Mouse (Mus musculus) T-helper 17 cell (primary cell): ENCODE results near the gene Rassf7.

ENCODE experiments used
- in situ Hi-C, 2 experiments: fragments of 300-600 bp; cut with MboI, MseI; formaldehyde crosslinking; loops; 1 replicate in 1 of 2; 2 replicates in 1 of 2; pipeline ENCODE4 v1.15.1; 2025; ENCODE audit warnings: high pct_unique_total_duplicates in 2 of 2

The Rassf7 gene

GRCm38 (mm10) chr7:141215101-141215879 lies at the start of gene Rassf7:
Gene Rassf7, plus strand, starts transcription at chr7:141215860.
- in situ Hi-C loops, result no loop called here

DNA sequence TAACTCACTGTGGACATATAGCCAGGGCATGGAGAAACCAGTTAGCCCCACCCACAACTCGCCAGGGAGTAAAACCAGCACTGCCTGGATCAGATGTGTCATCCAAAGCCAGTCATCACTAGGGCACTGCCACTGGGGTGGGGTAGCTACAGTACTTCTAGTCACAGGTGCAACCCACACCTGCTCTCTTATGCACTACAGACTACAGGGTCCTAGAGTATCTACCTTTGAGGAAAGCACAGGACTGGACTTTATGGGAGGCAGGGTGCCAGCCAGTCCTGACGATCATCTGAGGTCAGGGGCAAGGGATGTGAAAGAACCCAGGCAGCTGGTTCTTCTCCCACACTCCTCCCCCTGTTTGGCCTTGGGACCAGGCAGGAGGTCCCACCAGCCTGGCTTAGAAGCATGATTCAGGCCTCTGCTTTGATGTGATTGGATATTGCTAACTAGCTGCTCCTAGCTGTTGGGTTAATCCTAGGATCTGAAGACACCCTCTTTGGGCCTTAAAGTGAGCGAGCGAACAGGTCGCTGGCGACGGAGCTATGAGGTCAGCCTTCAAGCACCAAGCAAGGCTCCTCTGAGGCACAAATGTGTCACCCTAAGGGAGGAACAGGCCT lies 47.7 kb upstream of the Rassf7 start:
- in situ Hi-C loops, result loop anchor here in 1 of 2 experiments (5.0 to 10.0 kb wide), 2 partner anchors 36 to 843 kb away; partner anchors contain the start of gene Olfr525

- in situ Hi-C loops, result loop anchor here in 1 of 2 experiments (5.0 to 10.0 kb wide), 2 partner anchors 36 to 844 kb away; partner anchors contain the start of gene Olfr525
Measured at GRCm38 (mm10) chr7:141168518-141168953, 47.1 kb upstream of the Rassf7 start.

DNA sequence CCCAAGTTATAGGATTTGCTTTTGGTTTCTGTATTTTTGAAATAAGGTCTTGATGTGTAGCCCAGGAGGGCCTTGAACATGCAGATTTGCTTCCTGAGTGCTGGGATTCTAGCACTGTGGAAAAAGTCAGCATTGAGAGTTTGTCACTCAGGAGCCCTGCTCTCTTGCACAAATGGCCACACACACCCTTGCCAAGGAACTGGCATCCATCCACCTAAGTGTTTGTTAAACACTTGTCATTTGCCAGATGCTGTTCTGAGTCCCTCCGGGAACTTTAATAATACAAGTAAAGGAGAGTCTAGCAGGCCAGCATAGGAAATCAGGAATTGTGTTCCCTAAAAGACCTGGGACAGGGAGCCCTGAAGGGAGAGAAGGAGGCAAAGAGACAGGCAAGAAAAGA lies 46.4 kb upstream of the Rassf7 start:
- in situ Hi-C loops, result loop anchor here in 1 of 2 experiments (5.0 to 10.0 kb wide), 2 partner anchors 37 to 844 kb away; partner anchors contain the start of gene Olfr525

GRCm38 (mm10) chr7:141169866-141170265 lies 45.8 kb upstream of the Rassf7 start:
- in situ Hi-C loops, result loop anchor here (5.0 to 10.0 kb wide), 7 partner anchors 38 to 1195 kb away; partner anchors contain the start of genes 6430531B16Rik (in 1 of the 2), B4galnt4 (in 1 of the 2) and Olfr525 (in 1 of the 2)

DNA sequence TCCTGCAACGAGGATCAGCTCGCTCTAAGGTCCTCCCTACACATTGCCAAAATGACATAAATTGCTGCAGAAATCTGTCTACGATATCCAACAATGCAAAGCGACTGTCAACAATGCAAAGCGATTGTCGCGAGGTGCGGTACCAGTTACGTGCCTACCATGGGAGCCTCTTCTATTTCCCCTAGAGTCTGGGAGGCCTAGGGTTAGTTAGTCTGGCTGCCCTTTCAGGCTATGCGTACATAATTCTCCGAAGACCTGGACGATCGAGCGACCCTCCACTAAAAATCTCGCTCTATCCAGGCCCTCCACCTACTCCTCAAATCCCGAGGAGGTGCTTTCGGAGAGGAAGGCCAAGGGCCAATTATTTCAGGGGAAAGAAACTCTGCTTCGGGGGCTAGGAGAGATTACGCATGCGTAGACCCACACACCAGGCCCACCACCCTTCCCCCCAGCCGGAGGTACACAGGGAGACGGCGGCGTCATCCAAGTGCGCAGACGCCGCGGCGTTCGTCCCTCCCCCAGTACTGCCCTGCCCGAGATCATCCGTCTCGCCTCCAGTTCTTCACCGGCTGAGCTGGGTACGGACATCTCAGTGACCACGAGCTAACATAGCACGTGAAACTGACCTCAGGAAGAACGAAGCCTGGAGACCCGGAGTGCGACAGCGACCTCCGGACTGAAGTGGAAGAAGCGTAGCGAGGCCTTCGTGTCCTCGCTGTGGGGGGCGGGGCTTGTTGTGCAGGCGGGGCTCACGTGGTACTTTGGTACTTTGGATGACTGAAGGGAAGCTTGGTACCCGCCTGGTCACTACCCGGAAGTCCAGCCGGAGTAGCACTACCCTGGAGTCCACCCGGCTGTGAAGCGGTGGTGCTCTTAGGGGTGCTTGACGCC lies 43.3 kb upstream of the Rassf7 start, which contains the start of gene Rnh1:
Gene Rnh1, minus strand, starts transcription at position 742 of the 891 bp plus-strand sequence.
- in situ Hi-C loops, result loop anchor here (5.0 to 10.0 kb wide), 5 partner anchors 75 to 1198 kb away; partner anchors contain the start of genes 6430531B16Rik (in 1 of the 2) and B4galnt4 (in 1 of the 2)

DNA sequence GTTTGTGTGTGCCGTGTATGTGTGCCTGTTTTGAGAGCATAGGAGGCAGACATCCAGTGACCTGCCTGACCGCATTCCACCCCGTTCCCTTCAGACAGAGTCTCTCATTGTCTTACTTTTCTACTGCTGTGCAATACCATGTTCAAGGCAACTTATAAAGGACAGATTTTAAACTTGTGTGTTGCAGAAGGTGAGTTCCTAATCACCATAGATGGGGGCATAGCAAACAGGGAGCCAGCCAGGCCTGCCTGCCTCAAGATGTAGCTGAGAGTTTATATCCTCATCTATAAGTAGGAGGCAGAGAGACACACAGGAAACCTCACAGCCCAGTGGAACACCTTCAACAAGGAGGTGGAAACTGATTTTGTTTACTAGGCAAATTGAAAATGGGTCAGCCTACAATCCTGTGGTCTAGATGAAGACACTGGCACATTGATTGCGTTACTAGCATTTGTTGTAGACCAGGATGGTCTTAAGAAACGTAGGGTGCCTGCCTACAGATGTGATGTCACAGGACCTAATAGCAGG lies 42.3 kb upstream of the Rassf7 start:
- in situ Hi-C loops, result loop anchor here (5.0 to 10.0 kb wide), 5 partner anchors 76 to 1199 kb away; partner anchors contain the start of genes 6430531B16Rik (in 1 of the 2) and B4galnt4 (in 1 of the 2)

GRCm38 (mm10) chr7:141175068-141175467 lies 40.6 kb upstream of the Rassf7 start:
- in situ Hi-C loops, result loop anchor here (5.0 to 10.0 kb wide), 5 partner anchors 83 to 1200 kb away; partner anchors contain the start of genes 6430531B16Rik (in 1 of the 2), B4galnt4 (in 1 of the 2), Gm45717 (in 1 of the 2) and Ifitm2 (in 1 of the 2)

GRCm38 (mm10) chr7:141176173-141176572 lies 39.5 kb upstream of the Rassf7 start:
- in situ Hi-C loops, result loop anchor here (5.0 to 10.0 kb wide), 5 partner anchors 84 to 1201 kb away; partner anchors contain the start of genes 6430531B16Rik (in 1 of the 2), B4galnt4 (in 1 of the 2), Gm45717 (in 1 of the 2) and Ifitm2 (in 1 of the 2)

GRCm38 (mm10) chr7:141188194-141188593 lies 27.5 kb upstream of the Rassf7 start:
- in situ Hi-C loops, result loop anchor here in 1 of 2 experiments (5.0 kb wide), 1 partner anchor 346 kb away; no protein-coding TSS in a partner anchor

GRCm38 (mm10) chr7:141188733-141189132 lies 26.9 kb upstream of the Rassf7 start:
- in situ Hi-C loops, result loop anchor here in 1 of 2 experiments (5.0 kb wide), 1 partner anchor 346 kb away; no protein-coding TSS in a partner anchor

GRCm38 (mm10) chr7:141190220-141190619 lies 25.4 kb upstream of the Rassf7 start:
- in situ Hi-C loops, result no loop called here

GRCm38 (mm10) chr7:141191036-141191435 lies 24.6 kb upstream of the Rassf7 start:
- in situ Hi-C loops, result no loop called here

DNA sequence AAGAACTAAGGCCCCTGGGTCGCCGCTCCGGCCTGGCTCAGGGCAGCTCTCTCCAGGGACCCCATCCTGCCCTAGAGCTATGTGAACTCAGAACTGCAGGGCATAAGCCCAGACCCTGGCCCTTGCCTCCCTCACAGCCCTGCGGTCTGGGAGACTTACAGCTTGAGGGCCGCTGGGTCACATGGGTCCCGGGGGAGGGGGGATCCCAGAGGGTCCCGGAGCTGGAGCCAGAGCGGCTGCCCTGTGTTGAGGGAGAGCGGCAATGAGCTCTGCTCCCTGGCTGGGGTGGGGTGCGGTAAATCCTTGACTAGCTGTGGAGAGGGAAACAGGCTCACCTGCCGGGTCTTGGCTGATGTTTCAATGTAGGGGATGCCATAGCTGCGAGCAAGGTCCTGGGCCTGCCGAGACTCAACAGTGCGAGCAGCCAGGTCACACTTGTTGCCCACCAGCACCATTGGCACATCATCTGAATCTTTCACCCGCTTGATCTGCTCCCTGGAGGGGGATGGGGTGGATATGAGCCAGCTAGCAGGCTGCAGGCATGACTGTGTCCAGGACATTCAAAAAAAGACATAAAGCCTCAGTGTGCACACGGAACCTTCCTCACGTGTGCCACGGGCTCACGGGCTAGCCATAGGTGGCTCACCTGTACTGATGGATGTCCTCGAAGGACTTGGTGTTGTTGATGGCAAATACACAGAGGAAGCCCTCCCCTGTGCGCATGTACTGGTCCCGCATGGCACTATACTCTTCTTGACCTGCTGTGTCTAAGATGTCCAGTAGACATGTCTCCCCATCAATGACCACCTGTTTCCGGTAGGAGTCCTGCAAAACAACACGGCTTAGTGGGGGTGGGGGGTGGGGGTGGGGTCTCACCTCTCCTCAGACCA lies 23.6 kb upstream of the Rassf7 start:
- in situ Hi-C loops, result no loop called here

- in situ Hi-C loops, result no loop called here
Measured at GRCm38 (mm10) chr7:141192776-141193347, 22.8 kb upstream of the Rassf7 start.

DNA sequence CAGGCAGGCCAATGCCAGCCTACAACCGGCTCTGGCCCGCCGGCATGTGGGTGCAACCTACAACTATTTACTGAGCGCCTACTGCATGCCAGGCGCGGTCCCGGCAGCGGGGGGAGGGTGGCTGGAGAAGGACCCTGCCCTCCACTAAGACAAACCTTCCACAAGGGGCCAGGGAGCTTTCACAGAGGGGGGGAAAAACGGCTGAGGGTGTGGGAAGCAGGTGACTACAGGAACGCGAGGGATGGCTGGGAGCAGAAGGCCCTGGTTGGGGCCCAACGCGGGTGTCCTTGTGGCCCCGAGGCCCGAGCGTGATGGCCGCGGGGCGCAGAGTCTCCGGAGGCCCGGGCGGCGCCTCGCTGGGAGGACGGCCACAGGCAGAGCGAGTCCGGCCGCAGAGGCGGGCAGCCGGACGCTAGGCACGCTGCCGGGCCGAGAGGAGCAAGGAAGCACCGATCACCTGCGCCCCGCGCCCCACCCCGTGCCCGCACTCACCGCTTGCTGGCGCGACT lies 22.3 kb upstream of the Rassf7 start:
- in situ Hi-C loops, result no loop called here

DNA sequence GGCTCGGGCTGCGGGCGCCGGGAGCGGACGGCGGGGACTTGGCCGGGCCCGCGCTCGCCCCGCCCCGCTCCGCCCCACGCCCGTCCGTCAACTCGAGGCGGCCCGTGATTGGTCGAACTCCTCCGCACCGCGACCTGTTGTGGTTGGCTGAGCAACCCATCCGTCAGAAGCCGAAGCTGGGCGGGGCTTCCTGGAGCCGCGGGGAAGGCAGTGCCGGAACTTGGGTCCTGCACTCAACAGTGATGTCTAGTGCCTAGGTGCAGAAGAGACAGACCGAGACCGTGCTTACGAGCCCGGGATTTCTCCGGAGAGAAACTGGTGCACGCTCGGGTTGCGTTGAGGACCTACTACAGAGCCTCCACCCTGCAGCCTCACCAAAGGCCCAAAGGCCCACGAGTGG lies 21.7 kb upstream of the Rassf7 start, which contains the start of the genes Hras and Lrrc56:
Gene Hras, minus strand, starts transcription at position 58 of the 400 bp plus-strand sequence.
Gene Lrrc56, plus strand, starts transcription at position 210 of the 400 bp plus-strand sequence.
- in situ Hi-C loops, result no loop called here

DNA sequence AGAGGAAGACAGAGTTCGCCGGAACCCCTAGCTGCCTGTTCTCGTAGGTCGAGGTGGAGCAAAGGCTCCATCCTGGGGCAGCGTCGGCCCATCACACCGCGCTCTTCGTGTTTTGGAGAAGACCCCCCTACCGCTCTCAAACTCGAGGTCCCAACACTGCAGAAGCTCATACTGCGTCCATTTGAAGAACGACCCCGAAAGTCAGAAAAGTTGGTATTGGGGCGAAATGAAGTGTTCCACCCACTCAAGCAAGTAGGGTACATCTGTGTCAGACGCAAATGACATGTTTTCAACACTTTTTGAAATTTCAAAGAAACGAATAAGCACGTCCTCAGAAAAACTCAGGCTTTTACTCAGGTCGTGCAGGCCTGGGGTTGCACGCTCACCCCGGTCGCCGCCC lies 21.3 kb upstream of the Rassf7 start:
- in situ Hi-C loops, result no loop called here
